Mouse (Mus musculus): Measurements from ENCODE around the gene Dbndd2. TPM values are rescaled to one million over a fixed set of nuclear protein-coding genes. Genes with fewer than 3 reads are reported as not detected.

Gene Dbndd2
- total and polyA plus RNA-seq, 3 experiments: 6.9 to 11.9 TPM; not detected in 1

DNA sequence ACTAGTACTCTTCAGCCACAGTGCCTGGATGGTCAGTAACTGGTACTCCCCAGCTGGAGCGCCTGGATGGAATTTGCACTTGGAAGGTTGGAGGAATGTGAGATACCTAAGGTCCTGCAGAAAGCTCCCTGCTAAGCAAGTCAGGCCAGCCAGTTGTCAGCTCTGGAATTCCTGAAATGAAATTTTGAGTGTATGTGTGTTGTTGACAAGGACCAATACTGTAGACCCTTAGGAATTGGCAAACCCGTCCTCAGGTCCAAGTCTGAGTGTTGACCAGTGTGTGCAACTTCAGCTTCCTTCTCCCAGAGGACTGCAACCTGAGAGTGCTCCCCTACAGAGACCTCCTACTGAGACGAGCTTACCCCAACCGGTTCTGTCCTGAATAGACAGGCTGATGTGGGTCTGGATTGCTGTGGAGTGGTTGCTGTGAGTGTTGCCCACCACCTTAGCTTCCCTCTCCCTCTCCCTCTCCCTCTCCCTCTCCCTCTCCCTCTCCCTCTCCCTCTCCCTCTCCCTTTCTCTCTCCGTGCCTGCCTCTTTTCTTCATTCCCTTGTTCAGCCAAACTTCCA lies 24.8 kb downstream of the Dbndd2 start:
- Histone ChIP-seq H3K27me3 (ENCODE audit: control insufficient read depth in 1 of 2, insufficient read depth in 2 of 2, low read length in 2 of 2) (no peaks in the 10 kb centered on the region), H3K9ac (ENCODE audit: control insufficient read depth, low read depth, low read length, poor library complexity, severe bottlenecking) (no peak overlapping the region), H3K79me2 (ENCODE audit: control insufficient read depth, insufficient read depth, low read length, poor library complexity) (no peaks in the 10 kb centered on the region), H3K9me3 (replicated peaks; ENCODE audit: insufficient read depth, low read length) (no peaks in the 10 kb centered on the region), H3K4me1 (ENCODE audit: control insufficient read depth in 1 of 2, insufficient read depth in 2 of 2, low read length in 2 of 2) (peaks cover 0 to 5% of the 10 kb centered on the region in 2 experiments; a peak in 2 of 4 replicates), H3K27ac (ENCODE audit: control insufficient read depth, low read depth, low read length) (no peak overlapping the region), H3K4me3 (ENCODE audit: control insufficient read depth in 1 of 2, insufficient read depth in 1 of 2, low read depth in 2 of 2, low read length in 2 of 2) (no peak overlapping the region), H3K36me3 (ENCODE audit: control insufficient read depth in 1 of 2, insufficient read depth in 2 of 2, low read length in 2 of 2) (peaks cover 0 to 2% of the 10 kb centered on the region in 2 experiments; a peak in 2 of 4 replicates)
- TF ChIP-seq MAFK (IDR thresholded peaks at IDR 0.05; ENCODE audit: borderline replicate concordance, low read depth, low read length) (no peak), E2F4 (IDR thresholded peaks at IDR 0.05; ENCODE audit: borderline replicate concordance, low read depth, low read length) (no peak), MAX (IDR thresholded peaks at IDR 0.05; ENCODE audit: low read length) (no peak), ETS1 (IDR thresholded peaks at IDR 0.05; ENCODE audit: low read depth, low read length) (no peak), CHD2 (IDR thresholded peaks at IDR 0.05; ENCODE audit: low read length) (no peak), RAD21 (IDR thresholded peaks at IDR 0.05; ENCODE audit: low read depth, low read length) (no peak), NRF1 (IDR thresholded peaks at IDR 0.05; ENCODE audit: insufficient read depth, low read depth, low read length, poor library complexity, severe bottlenecking) (no peak), CTCF (IDR thresholded peaks at IDR 0.05 in 2 of 3, conservative IDR thresholded peaks at IDR 0.05 in 1 of 3; ENCODE audit: control insufficient read depth in 1 of 3, insufficient read depth in 1 of 3, low read depth in 2 of 3, low read length in 3 of 3, poor library complexity in 1 of 3, severe bottlenecking in 1 of 3) (no peak), MYB (IDR thresholded peaks at IDR 0.05; ENCODE audit: low read depth, low read length) (no peak), USF1 (IDR thresholded peaks at IDR 0.05; ENCODE audit: low read depth, low read length) (no peak), MXI1 (IDR thresholded peaks at IDR 0.05; ENCODE audit: low read depth, low read length) (no peak), USF2 (IDR thresholded peaks at IDR 0.05; ENCODE audit: borderline replicate concordance in 1 of 2, insufficient read depth in 1 of 2, low read depth in 1 of 2, low read length in 2 of 2) (no peak), HCFC1 (IDR thresholded peaks at IDR 0.05; ENCODE audit: low read depth, low read length) (no peak), EP300 (IDR thresholded peaks at IDR 0.05; ENCODE audit: low read depth in 1 of 2, low read length in 2 of 2) (no peak), NELFE (IDR thresholded peaks at IDR 0.05; ENCODE audit: low read depth, low read length) (no peak), POLR2A (IDR thresholded peaks at IDR 0.05; ENCODE audit: control insufficient read depth in 1 of 2, insufficient read depth in 1 of 2, low read depth in 1 of 2, low read length in 2 of 2, poor library complexity in 1 of 2) (no peak), MEF2A (IDR thresholded peaks at IDR 0.05; ENCODE audit: extremely low read depth, insufficient replicate concordance, low read depth, low read length, poor library complexity, severe bottlenecking) (no peak), ZMIZ1 (IDR thresholded peaks at IDR 0.05; ENCODE audit: low read depth, low read length) (no peak), RCOR1 (IDR thresholded peaks at IDR 0.05; ENCODE audit: low read depth, low read length) (no peak)
- DNase-seq (ENCODE audit: low read depth, low spot score): no peak
